Mouse (Mus musculus) mature B cell (primary cell): ENCODE measurements around the gene Pgm5.

ENCODE experiments used
- in situ Hi-C: fragments of 300-500 bp; cut with MboI; formaldehyde crosslinking; loops from 2 replicates; pipeline ENCODE4 v1.14.3; 2019

Pgm5 gene

GRCm38 (mm10) chr19:24667527-24667926, 194.1 kb downstream of the Pgm5 start:
- in situ Hi-C loops = no loop called here

- in situ Hi-C loops = no loop called here
Observed at GRCm38 (mm10) chr19:24665771-24666170, 195.9 kb downstream of the Pgm5 start.

GRCm38 (mm10) chr19:24662346-24662745, 199.3 kb downstream of the Pgm5 start:
- in situ Hi-C loops = no loop called here

GRCm38 (mm10) chr19:24656981-24657380, 204.7 kb downstream of the Pgm5 start:
- in situ Hi-C loops = no loop called here

- in situ Hi-C loops = no loop called here
Observed at GRCm38 (mm10) chr19:24653230-24653799, 208.3 kb downstream of the Pgm5 start.

GRCm38 (mm10) chr19:24652342-24653019, 209.2 kb downstream of the Pgm5 start:
- in situ Hi-C loops = no loop called here

GRCm38 (mm10) chr19:24651595-24651994, 210.1 kb downstream of the Pgm5 start:
- in situ Hi-C loops = no loop called here

- in situ Hi-C loops = no loop called here
Observed at GRCm38 (mm10) chr19:24650428-24650827, 211.2 kb downstream of the Pgm5 start.

- in situ Hi-C loops = no loop called here
Observed at GRCm38 (mm10) chr19:24648016-24648415, 213.6 kb downstream of the Pgm5 start.

- in situ Hi-C loops = no loop called here
Observed at GRCm38 (mm10) chr19:24646162-24646829, 215.4 kb downstream of the Pgm5 start.

- in situ Hi-C loops = no loop called here
Observed at GRCm38 (mm10) chr19:24644971-24645370, 216.7 kb downstream of the Pgm5 start.

GRCm38 (mm10) chr19:24640982-24641381, 220.7 kb downstream of the Pgm5 start:
- in situ Hi-C loops = no loop called here

GRCm38 (mm10) chr19:24637988-24638387, 223.7 kb downstream of the Pgm5 start:
- in situ Hi-C loops = no loop called here

GRCm38 (mm10) chr19:24636616-24637015, 225.0 kb downstream of the Pgm5 start:
- in situ Hi-C loops = no loop called here

GRCm38 (mm10) chr19:24634602-24635001, 227.1 kb downstream of the Pgm5 start:
- in situ Hi-C loops = no loop called here
